Mouse (Mus musculus) stomach, postnatal 0 days (tissue): Measurements from ENCODE around the gene Ccl6.

Experiments used
- CTCF ChIP-seq: IDR thresholded peaks from 2 replicates; pipeline ENCODE4 v1.5.1; 2016; ENCODE audit warnings: antibody characterized with exemption, low read depth, mild to moderate bottlenecking, moderate library complexity
- EP300 ChIP-seq: optimal IDR thresholded peaks from 2 replicates; pipeline ENCODE3; 2016; ENCODE audit warnings: antibody characterized with exemption

- TF ChIP-seq EP300 = no peak
- no peak for TF ChIP-seq CTCF
These were observed 20.7 kb downstream of the Ccl6 start for GRCm38 (mm10) chr11:83572223-83572622.
